Mouse (Mus musculus) cerebellum, adult (tissue): ENCODE data around the gene Rnf220.

Experiments
- ATAC-seq: cut with Nextera tagmentation; 2 replicates; pipeline ENCODE4 v1.9.2; 2017; ENCODE audit warnings: mild to moderate bottlenecking, moderate library complexity, mixed read lengths; ENCODE audit not compliant: insufficient number of reproducible peaks, low FRiP score, low TSS enrichment

Rnf220 gene

DNA sequence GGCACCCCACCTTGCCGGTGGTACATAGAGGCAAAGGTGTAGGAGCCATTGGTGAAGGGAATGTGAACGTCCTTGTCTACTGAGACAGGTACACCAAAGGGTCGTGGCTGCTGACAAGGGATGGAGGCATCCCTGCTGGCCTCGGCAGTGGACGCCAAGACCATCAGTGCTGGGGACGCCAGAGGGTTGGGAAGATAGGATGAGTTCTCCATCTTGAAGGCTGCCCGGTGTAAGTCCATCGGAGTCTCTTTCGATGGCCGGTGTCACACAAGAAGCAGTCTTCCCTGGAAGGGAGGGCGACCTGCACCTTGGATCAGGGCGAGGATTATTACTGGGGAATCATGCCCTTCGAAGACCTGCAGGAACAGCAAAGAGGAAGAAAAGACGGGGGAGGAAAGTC is 6.9 kb downstream of the Rnf220 start:
- ATAC-seq = no peak

GRCm38 (mm10) chr4:117489566-117489965 is 7.3 kb downstream of the Rnf220 start:
- ATAC-seq = no peak

DNA sequence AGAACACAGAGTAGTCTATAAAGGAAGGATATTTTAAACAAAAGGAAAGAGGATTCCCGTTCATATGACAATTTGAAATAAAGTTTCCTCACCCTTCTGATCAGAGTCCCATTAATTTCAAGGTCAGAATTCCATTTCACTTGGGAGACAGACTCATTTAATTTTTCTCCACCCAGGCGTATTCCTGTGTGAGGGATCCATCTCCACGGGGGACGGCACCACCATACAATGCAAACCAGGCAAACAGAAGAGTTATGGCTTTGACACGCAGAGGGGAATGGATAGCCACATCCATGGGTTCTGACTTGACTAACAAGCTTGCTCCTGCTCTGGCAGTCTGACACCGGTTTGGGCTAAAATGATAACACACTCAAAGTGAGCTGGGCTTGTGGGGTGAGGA is 9.4 kb downstream of the Rnf220 start:
- no peak for ATAC-seq

GRCm38 (mm10) chr4:117486188-117486587 is 10.7 kb downstream of the Rnf220 start:
- ATAC-seq = no peak

DNA sequence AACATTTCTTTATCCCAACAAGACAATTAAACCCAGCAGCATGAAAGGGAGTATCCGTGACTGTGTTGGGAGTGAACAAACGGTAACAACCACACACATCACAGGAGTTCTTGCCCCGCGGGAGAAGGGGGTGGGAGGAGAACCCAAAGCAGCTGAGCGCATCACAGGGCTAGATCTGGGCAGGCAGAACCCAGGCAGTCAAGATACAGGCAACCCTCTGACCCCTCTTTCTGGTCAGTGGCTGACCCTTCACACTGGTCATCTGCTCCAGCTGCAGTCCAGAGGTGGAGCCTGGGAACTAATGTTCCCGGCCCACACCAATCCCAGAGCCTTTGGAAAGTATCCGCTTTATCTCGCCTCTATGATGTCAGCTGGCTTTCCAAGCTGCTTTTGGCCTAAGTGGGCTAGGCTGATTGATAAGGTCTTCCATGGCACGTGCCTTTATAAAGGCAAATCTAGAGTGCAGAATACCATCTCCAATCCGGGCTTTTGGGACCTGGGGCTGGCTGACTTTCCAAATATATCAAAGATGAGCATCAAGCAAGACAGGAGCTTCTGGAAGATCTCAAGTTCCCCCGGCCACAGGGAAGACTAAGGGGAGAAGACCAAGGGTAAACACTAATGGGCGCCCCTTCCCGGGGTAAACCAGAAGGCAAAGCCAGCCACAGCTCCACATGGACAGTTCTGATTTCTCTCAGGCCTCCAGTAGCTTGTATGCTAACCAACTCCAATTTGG is 11.6 kb downstream of the Rnf220 start:
- ATAC-seq = peak; percentile 31; the same call in 1 of the 2 replicates

- ATAC-seq = peak; percentile 45; the same call in 1 of the 2 replicates
These were observed 12.4 kb downstream of the Rnf220 start for GRCm38 (mm10) chr4:117484256-117485044.

DNA sequence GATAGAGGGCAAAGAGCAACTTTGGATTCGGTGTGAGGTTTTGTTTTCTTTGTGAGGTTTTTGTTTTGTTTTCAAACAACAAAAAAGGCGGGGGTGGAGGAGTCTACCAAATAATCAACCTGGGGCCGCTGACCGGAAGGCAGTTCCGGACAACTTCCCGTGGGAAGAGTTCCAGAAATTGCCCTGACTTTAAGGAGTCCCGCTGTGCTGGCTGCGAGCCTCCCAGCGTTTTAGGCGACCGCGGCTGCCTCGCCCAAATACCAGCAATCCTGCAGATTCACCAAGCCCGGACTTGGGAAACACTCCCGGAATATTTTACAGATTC is 13.0 kb downstream of the Rnf220 start:
- ATAC-seq = no peak

GRCm38 (mm10) chr4:117482103-117482502 is 14.7 kb downstream of the Rnf220 start:
- no peak for ATAC-seq

DNA sequence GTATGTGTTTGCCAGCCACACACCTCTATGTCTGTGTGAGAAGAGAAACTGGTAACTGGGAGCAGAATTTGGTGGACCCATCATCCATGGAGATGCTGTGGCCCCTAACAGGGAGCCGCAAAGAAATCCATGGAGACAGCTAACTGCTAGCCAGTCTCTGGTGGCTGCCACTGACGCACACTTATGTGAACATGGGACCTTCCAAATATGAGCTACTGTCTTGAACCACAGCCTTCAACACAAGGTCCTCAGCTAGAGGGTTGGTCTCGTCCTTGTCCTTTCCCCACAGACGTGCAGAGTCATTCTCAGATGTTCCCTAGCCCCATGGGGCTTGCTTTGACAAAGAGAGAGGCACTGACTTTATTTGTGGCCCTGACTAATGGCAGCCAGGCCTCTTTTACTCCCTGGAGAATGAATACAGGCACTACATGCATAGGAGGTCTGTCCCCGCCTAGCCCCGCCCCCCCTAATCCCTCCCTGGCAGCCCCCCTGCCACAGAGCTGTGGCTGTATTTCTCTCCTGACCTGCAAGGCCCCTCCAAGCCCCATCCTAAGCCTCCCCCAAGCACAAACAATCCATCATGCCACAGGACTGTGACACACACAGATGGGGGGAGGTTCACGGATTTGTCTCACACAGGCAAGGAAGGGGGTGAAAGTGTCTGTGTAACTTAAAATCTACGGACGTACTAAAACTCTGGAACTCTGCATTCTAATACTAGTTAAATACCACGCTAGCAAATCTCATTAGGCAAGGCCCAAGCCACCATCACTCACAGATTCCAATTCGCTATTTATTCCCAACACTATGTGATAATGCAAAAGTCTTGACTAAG is 16.0 kb downstream of the Rnf220 start:
- no peak for ATAC-seq

DNA sequence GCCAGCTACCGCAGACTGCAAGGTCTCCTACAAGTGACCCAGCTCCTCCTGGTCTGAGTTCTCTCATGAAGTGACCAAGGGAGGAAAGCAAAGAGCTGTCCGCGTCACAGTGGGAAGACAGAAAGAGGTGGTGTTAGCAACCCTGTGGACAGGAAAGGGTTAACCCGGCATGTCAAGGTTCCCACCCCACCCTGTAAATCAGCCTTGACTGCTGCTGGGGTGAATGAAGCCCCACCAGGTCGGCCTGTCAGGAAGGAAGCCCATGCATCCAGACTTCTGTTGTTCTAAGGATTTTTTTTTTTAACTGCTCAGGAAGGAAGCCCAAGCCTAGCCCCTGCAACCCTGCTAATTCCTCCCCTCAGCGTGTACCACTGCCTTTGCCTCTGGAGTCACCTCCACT is 16.9 kb downstream of the Rnf220 start:
- ATAC-seq = no peak

DNA sequence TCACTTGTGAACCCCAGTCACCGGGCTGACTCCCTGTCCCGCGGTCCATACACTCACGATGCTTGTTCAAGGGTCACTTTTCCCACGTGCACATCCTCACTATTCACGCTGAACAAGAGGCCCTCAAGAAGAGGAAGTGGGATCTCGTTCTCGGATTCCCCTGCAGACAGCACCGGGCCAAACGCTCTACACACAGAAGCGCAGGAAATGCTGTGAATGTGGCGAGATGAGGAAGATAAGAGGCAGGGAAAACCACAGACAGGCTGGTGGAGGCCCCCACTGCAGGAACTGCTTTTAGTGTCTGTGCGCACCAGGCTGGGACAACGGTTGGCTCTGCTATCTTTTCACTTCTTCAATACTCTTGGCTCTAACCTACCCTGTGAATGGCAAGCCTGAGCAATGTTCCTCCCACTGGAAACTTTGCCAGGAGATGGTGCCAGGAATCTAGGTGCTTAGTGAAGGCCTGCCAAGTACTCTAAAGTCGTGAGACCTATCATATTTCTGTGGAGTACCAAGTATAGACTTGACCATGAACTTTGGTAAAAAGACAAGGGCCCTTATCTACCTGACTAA is 18.7 kb downstream of the Rnf220 start:
- ATAC-seq = no peak

- no peak for ATAC-seq
These were observed 19.5 kb downstream of the Rnf220 start for GRCm38 (mm10) chr4:117477401-117477800.

- ATAC-seq = no peak
These were observed 20.1 kb downstream of the Rnf220 start for GRCm38 (mm10) chr4:117476777-117477176.

DNA sequence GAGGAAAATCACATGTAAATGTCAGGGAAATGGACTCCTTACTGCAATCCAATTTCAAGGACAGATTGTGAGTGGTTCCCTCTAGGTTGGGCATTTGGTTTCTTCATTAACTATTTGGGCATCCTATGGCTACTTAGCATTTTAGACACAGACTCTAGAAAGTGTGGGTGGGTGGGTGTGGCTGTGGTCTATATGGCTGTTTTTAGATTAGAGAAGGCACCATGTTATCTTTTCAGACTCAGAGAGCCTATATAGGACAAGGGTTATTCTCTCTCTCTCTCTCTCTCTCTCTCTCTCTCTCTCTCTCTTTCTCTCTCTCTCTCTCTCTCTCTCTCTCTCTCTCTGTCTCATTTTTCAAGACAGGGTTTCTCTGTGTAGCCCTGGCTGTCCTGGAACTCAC is 20.5 kb downstream of the Rnf220 start:
- ATAC-seq = no peak

GRCm38 (mm10) chr4:117473985-117474354 is 22.9 kb downstream of the Rnf220 start:
- no peak for ATAC-seq

- no peak for ATAC-seq
These were observed 23.4 kb downstream of the Rnf220 start for GRCm38 (mm10) chr4:117473291-117473984.

GRCm38 (mm10) chr4:117469471-117469870 is 27.4 kb downstream of the Rnf220 start:
- no peak for ATAC-seq

GRCm38 (mm10) chr4:117467936-117468335 is 28.9 kb downstream of the Rnf220 start:
- ATAC-seq = no peak

GRCm38 (mm10) chr4:117449151-117449550 is 47.7 kb downstream of the Rnf220 start:
- ATAC-seq = no peak

DNA sequence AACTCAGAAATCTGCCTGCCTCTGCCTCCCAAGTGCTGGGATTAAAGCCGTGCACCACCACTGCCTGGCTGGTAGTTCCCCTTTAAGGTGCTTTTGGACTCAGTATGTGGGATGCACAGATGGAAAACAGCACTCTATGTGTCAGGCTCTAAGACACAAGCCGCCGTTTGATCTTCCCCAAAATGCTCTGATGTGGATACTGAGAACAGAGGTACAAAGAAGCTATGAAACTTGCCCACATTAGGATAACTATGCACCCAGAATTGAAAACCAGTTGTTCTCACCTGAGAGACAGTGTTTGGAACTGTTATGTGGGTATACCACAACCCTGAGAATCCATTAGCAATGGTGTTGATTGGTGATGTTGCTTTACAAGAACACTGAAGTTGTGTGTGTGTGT is 48.9 kb downstream of the Rnf220 start:
- ATAC-seq = no peak
